Mouse (Mus musculus): Measurements from ENCODE around the gene Tbc1d22a.

The Tbc1d22a gene

GRCm38 (mm10) chr15:86370846-86371245 is 156.6 kb downstream of the Tbc1d22a start:
- intact Hi-C loops (cut with DNase I) = no loop called here

GRCm38 (mm10) chr15:86375262-86375661 is 161.0 kb downstream of the Tbc1d22a start:
- intact Hi-C loops (cut with DNase I) = no loop called here

- intact Hi-C loops (cut with DNase I) = no loop called here
Observed at GRCm38 (mm10) chr15:86375860-86376394, 161.7 kb downstream of the Tbc1d22a start.

- intact Hi-C loops (cut with DNase I) = no loop called here
Observed at GRCm38 (mm10) chr15:86383278-86383677, 169.0 kb downstream of the Tbc1d22a start.

- intact Hi-C loops (cut with DNase I) = no loop called here
Observed at GRCm38 (mm10) chr15:86385436-86385835, 171.2 kb downstream of the Tbc1d22a start.

GRCm38 (mm10) chr15:86386325-86386724 is 172.1 kb downstream of the Tbc1d22a start:
- intact Hi-C loops (cut with DNase I) = no loop called here

- intact Hi-C loops (cut with DNase I) = no loop called here
Observed at GRCm38 (mm10) chr15:86388597-86388996, 174.3 kb downstream of the Tbc1d22a start.

- intact Hi-C loops (cut with DNase I) = loop anchor here (2.0 kb wide), 1 partner anchor 156 kb away; no protein-coding TSS in a partner anchor
Observed at GRCm38 (mm10) chr15:86404866-86405265, 190.6 kb downstream of the Tbc1d22a start.

- intact Hi-C loops (cut with DNase I) = loop anchor here (2.0 kb wide), 1 partner anchor 157 kb away; no protein-coding TSS in a partner anchor
Observed at GRCm38 (mm10) chr15:86405527-86405926, 191.3 kb downstream of the Tbc1d22a start.

- intact Hi-C loops (cut with DNase I) = no loop called here
Observed at GRCm38 (mm10) chr15:86409352-86409751, 195.1 kb downstream of the Tbc1d22a start.

GRCm38 (mm10) chr15:86411532-86412080 is 197.3 kb downstream of the Tbc1d22a start:
- intact Hi-C loops (cut with DNase I) = no loop called here

GRCm38 (mm10) chr15:86415951-86416350 is 201.7 kb downstream of the Tbc1d22a start:
- intact Hi-C loops (cut with DNase I) = no loop called here

GRCm38 (mm10) chr15:86418436-86418835 is 204.2 kb downstream of the Tbc1d22a start:
- intact Hi-C loops (cut with DNase I) = no loop called here

- intact Hi-C loops (cut with DNase I) = no loop called here
Observed at GRCm38 (mm10) chr15:86419620-86420019, 205.4 kb downstream of the Tbc1d22a start.

GRCm38 (mm10) chr15:86422858-86423257 is 208.6 kb downstream of the Tbc1d22a start:
- intact Hi-C loops (cut with DNase I) = no loop called here

GRCm38 (mm10) chr15:86423884-86424283 is 209.6 kb downstream of the Tbc1d22a start:
- intact Hi-C loops (cut with DNase I) = no loop called here

- intact Hi-C loops (cut with DNase I) = no loop called here
Observed at GRCm38 (mm10) chr15:86424971-86425370, 210.7 kb downstream of the Tbc1d22a start.

GRCm38 (mm10) chr15:86426364-86427000 is 212.2 kb downstream of the Tbc1d22a start:
- intact Hi-C loops (cut with DNase I) = no loop called here

GRCm38 (mm10) chr15:86427439-86427838 is 213.2 kb downstream of the Tbc1d22a start:
- intact Hi-C loops (cut with DNase I) = no loop called here

GRCm38 (mm10) chr15:86428496-86428895 is 214.2 kb downstream of the Tbc1d22a start:
- intact Hi-C loops (cut with DNase I) = no loop called here

GRCm38 (mm10) chr15:86429766-86430335 is 215.6 kb downstream of the Tbc1d22a start:
- intact Hi-C loops (cut with DNase I) = no loop called here

GRCm38 (mm10) chr15:86431539-86432080 is 217.4 kb downstream of the Tbc1d22a start:
- intact Hi-C loops (cut with DNase I) = no loop called here

Data from adrenal gland (tissue).